Mouse (Mus musculus): ENCODE measurements around the gene Paox. TPM values are rescaled to one million over a fixed set of nuclear protein-coding genes. Genes with fewer than 3 reads are reported as not detected.

Paox gene
- 14.4 and 15.9 TPM in 2 replicates for polyA plus RNA-seq (2015; fragmentation: Nextera tagmentation; extraction: Ambion mirVana)

GRCm38 (mm10) chr7:140115583-140116328, at the start of gene Paox:
TSS of gene Paox (plus strand) at chr7:140115799.

GRCm38 (mm10) chr7:140082242-140082678, 33.3 kb upstream of the Paox start, which contains the start of gene Caly:
TSS of gene Caly (minus strand) at chr7:140082548.

DNA sequence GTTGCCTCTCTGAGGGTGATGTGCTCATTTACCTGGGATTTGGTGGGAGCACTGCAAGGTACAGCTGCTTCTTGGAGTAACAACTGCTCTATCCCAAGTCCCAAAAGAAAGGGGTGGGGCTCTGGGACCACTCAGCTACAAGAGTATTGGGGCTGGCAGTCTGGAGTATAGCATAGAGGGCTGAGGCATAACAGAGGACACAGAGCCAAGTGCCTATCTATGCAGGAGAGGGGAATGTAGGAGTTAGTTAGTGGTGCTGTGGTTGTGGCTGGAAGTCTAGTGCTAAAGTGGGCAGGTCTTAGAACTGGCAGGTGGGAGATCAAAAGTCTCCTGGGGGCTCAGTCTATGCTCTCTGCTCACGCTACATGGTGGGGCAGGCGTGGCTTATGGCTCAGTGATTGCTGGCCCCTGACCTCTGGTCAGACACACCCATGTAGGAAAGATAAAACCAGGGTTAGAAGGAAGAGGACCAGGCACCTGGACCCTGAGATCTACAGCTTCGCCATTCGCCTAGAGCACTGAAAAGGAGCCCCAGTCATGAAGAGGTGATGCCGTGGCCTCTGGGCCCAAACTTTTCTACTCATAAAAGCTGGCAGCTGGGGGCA, 22.6 kb upstream of the Paox start, which contains the start of gene Prap1:
Prap1 (plus strand) TSS at position 472 of the 605 bp plus-strand sequence.

DNA sequence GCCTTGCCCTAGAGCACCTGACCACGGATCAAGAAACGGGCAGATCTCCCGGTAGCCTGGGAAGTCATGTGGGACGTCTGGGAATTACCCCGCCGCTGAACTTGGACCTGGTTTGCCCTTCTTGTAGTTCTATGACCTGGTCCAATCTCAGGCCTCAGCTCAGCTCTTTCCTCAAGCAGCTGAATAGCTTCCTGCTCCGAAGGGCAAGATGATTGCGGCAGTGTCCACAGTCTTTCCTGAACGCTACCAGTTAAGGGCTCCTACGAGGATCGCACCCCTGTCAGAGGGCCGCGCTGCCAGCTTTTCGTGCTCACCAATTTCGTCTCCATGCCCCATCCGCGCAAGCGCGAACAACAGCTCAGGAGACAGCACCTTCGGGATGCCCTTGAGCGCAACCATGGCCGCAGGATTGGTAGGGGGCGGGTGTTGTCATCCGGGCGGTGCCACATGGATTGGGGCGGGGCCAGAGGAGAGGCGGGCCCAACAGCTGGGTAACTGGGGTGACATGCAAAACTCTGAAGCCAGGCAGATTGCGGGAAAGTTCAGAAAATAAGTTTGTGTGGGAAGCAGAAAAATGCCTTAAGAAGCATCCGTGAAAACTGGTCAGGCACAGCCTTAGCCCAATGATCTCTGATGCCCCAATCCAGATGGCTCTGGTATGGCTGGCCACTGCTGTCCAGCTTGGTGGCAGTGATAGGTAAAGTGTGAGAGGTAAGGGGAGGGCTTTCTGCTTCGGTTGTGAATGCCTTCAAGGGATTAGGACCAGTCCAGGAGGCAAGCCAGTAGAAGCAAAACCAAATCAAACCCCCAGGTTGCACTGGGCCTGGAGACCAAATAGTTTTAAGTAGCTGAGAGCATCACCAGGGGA, 13.4 kb upstream of the Paox start, which contains the start of gene Fuom:
Fuom (minus strand) TSS at position 449 of the 868 bp plus-strand sequence.

DNA sequence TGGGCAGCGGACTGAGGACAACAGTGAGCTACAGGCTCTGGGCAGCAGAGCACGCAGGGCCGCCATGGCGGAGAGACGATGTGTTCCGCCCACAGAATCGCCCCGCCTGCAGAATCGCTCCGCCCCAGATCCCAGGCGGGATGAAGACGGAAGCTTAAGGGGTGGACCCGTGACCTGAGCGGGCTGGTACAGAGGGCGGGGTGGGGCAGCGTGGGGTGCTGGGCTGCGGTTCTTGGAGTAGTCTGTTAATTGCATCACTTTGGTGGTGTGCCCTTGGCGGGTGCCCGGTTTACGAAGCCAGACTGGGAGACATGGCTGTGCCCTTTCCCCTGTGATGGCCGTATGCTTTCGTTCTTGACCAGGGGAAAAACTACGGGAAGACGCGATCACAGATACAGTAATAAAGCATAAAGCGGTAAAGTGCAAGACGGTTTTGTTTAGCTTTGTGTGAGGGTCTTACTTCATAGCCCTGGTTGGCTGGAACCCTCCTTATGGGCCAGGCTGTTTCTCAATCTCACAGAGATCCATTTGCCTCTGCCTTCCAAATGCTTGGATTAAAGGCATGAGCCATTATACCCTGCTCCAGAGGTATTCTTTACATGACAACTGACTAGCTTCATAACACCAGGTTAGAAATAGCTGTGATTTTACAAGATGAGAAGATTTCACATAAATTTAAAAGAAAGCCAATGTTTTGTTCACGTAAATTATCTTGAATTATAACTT, 893 bp downstream of the Paox start, which contains the start of gene Echs1:
Echs1 (minus strand) TSS at position 148 of the 726 bp plus-strand sequence.

DNA sequence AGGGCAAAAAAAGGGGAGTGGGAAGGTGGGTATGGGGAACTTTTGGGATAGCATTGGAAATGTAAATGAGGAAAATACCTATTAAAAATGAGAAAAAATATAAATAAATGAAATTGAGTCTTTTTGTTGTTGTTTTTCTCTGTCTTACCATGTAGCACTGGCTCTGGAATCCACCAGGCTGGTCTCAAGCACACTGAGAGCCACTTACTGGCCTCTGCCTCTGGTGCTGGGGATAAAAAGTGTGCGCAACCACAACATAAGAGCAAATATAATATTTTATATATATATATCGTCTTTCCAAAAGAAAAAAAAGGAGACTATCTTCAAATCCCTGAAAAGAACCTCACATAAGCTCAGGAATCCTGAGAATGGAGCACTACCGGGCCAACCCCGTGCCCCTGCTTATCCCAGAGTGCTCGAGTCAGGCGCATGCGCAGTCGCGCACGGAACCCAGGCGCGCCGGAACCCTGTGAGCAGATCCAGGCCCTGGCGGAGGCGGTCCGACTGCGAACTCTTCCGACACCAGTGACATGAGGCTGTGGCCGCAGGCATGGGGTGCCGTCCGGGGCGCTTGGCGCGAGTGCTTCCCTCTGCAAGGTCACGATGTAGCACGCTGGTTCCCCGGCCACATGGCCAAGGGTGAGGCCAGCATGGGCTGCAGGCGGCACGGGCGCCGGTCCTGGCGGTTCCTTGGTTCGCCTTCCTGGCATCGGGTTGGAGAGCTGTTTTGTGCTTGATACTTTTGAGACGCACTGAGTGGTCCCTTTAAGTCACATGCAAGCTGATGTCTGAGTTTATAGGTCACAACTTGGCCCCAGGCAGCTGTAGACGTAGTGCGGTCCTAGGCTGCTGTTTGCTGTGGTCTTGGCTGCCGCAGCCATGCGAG, 21.8 kb downstream of the Paox start, which contains the start of gene Mtg1:
Mtg1 (plus strand) TSS at position 430 of the 886 bp plus-strand sequence.

GRCm38 (mm10) chr7:140154218-140154927, 38.8 kb downstream of the Paox start, which contains the start of gene Sprn:
TSS of gene Sprn (minus strand) at chr7:140154877.

GRCm38 (mm10) chr7:140164664-140165063, 49.1 kb downstream of the Paox start, which contains the start of gene Olfr522:
TSS of gene Olfr522 (minus strand) at chr7:140164764.

DNA sequence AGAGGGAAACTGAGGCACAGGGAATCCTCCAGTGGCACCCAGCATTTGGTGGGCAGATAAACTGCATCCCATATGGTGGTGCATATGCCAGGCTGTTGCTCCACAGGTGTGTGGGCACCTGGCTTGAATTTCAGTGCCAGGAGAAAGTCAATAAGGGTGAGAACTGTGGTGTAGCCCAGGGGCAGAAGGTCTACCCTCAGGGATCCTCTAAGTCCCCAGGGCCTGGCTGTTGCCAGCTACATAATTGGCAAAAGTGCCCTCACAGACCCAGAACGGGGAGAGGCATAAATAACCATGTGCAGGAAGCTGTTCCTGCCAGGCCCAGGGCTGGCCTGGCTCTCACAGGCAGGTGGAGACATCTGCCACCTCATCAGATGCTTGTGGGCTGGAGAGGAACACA, 57.3 kb downstream of the Paox start, which contains the start of gene Olfr523:
Olfr523 (plus strand) TSS at position 282 of the 400 bp plus-strand sequence.

Other genes with a start within 250 kb of the Paox start
- gene Kndc1, start 221.1 kb upstream of the Paox start, polyA plus RNA-seq (2015; fragmentation: Nextera tagmentation; extraction: Ambion mirVana): not detected in 2 replicates
- not detected in 2 replicates for gene Utf1, start 172.0 kb upstream of the Paox start, polyA plus RNA-seq (2015; fragmentation: Nextera tagmentation; extraction: Ambion mirVana)
- gene 6430531B16Rik, start 137.0 kb upstream of the Paox start, polyA plus RNA-seq (2015; fragmentation: Nextera tagmentation; extraction: Ambion mirVana): 0.57 and 0.61 TPM in 2 replicates
- 8.6 and 11.5 TPM in 2 replicates for gene Adam8, start 123.2 kb upstream of the Paox start, polyA plus RNA-seq (2015; fragmentation: Nextera tagmentation; extraction: Ambion mirVana)
- gene Zfp511, start 79.4 kb upstream of the Paox start, polyA plus RNA-seq (2015; fragmentation: Nextera tagmentation; extraction: Ambion mirVana): 21.9 and 22.6 TPM in 2 replicates
- gene Tubgcp2, start 79.1 kb upstream of the Paox start, polyA plus RNA-seq (2015; fragmentation: Nextera tagmentation; extraction: Ambion mirVana): 28.0 TPM in 2 replicates
- not detected in 2 replicates for gene Msx3, start 66.7 kb upstream of the Paox start, polyA plus RNA-seq (2015; fragmentation: Nextera tagmentation; extraction: Ambion mirVana)
- gene Caly, start 33.3 kb upstream of the Paox start, polyA plus RNA-seq (2015; fragmentation: Nextera tagmentation; extraction: Ambion mirVana): 0.23 and 0.30 TPM in 2 replicates
- not detected in 2 replicates for gene Prap1, start 22.4 kb upstream of the Paox start, polyA plus RNA-seq (2015; fragmentation: Nextera tagmentation; extraction: Ambion mirVana)
- gene Fuom, start 13.4 kb upstream of the Paox start, polyA plus RNA-seq (2015; fragmentation: Nextera tagmentation; extraction: Ambion mirVana): 9.7 and 10.0 TPM in 2 replicates
- gene Echs1, start 677 bp downstream of the Paox start, polyA plus RNA-seq (2015; fragmentation: Nextera tagmentation; extraction: Ambion mirVana): 45.9 and 53.3 TPM in 2 replicates
- 16.9 and 18.4 TPM in 2 replicates for gene Mtg1, start 21.8 kb downstream of the Paox start, polyA plus RNA-seq (2015; fragmentation: Nextera tagmentation; extraction: Ambion mirVana)
- 0.04 TPM in 1 of 2 replicates, not detected in the other for gene Sprn, start 39.1 kb downstream of the Paox start, polyA plus RNA-seq (2015; fragmentation: Nextera tagmentation; extraction: Ambion mirVana)
- not detected in 2 replicates for gene Olfr522, start 49.0 kb downstream of the Paox start, polyA plus RNA-seq (2015; fragmentation: Nextera tagmentation; extraction: Ambion mirVana)
- gene Olfr523, start 57.4 kb downstream of the Paox start, polyA plus RNA-seq (2015; fragmentation: Nextera tagmentation; extraction: Ambion mirVana): not detected in 2 replicates
- not detected in 2 replicates for gene Olfr524, start 90.2 kb downstream of the Paox start, polyA plus RNA-seq (2015; fragmentation: Nextera tagmentation; extraction: Ambion mirVana)
- 0.65 and 1.1 TPM in 2 replicates for gene Cd163l1, start 102.5 kb downstream of the Paox start, polyA plus RNA-seq (2015; fragmentation: Nextera tagmentation; extraction: Ambion mirVana)
- 0.04 and 0.07 TPM in 2 replicates for gene 5830411N06Rik, start 131.5 kb downstream of the Paox start, polyA plus RNA-seq (2015; fragmentation: Nextera tagmentation; extraction: Ambion mirVana)
- not detected in 2 replicates for gene Olfr525, start 205.1 kb downstream of the Paox start, polyA plus RNA-seq (2015; fragmentation: Nextera tagmentation; extraction: Ambion mirVana)
- gene Olfr527, start 218.2 kb downstream of the Paox start, polyA plus RNA-seq (2015; fragmentation: Nextera tagmentation; extraction: Ambion mirVana): not detected in 2 replicates
- not detected in 2 replicates for gene Olfr60, start 245.9 kb downstream of the Paox start, polyA plus RNA-seq (2015; fragmentation: Nextera tagmentation; extraction: Ambion mirVana)

Measured in spleen, postnatal 0 days (tissue).